Mouse (Mus musculus) mature B cell (primary cell): ENCODE measurements around the gene Ccin.

ENCODE experiments used
- in situ Hi-C: fragments of 300-500 bp; cut with MboI; formaldehyde crosslinking; loops from 2 replicates; pipeline ENCODE4 v1.14.3; 2019

Ccin gene

DNA sequence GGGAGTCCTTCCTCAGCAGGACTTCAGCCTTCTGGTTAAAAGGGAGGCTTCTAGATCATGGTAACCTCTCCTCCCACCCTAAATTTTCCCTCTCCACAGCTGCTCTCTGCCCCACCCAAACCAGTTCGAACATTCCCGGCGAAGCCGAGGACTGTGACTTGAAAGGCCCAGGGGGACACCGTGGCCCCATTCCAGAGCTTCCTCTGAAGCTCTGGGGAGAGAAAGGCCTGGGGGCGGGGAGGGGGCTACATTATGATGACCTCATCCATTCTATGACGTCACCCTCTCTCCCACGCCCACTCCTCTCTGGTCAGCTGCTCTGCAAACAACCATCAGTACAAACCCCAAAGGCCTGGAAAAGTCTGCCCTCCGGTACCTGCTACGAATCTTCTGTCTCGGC is at the start of gene Ccin:
Ccin (plus strand) TSS at position 303 of the 400 bp plus-strand sequence.
- in situ Hi-C loops, result loop anchor here (5.0 kb wide), 1 partner anchor 61 kb away; no protein-coding TSS in a partner anchor

DNA sequence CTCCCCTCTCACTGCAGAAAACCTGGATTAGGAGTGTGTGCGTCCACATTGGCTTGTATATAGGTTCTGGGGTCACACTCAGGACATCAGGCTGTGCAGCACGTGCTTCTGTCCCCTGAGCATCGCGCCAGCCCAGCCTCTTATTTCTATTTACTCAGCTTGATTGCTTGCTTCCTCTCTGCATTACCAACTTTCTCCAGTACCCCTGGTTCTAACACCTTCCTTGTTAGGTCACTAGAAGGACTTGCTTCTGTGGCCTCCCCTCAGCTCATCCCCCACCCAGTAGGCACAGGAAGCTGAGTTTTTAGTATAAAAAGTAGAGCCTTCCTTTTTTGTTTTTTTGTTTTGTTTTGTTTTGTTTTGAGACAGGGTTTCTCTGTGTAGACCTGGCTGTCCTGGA is 47.1 kb upstream of the Ccin start:
- in situ Hi-C loops, result no loop called here

DNA sequence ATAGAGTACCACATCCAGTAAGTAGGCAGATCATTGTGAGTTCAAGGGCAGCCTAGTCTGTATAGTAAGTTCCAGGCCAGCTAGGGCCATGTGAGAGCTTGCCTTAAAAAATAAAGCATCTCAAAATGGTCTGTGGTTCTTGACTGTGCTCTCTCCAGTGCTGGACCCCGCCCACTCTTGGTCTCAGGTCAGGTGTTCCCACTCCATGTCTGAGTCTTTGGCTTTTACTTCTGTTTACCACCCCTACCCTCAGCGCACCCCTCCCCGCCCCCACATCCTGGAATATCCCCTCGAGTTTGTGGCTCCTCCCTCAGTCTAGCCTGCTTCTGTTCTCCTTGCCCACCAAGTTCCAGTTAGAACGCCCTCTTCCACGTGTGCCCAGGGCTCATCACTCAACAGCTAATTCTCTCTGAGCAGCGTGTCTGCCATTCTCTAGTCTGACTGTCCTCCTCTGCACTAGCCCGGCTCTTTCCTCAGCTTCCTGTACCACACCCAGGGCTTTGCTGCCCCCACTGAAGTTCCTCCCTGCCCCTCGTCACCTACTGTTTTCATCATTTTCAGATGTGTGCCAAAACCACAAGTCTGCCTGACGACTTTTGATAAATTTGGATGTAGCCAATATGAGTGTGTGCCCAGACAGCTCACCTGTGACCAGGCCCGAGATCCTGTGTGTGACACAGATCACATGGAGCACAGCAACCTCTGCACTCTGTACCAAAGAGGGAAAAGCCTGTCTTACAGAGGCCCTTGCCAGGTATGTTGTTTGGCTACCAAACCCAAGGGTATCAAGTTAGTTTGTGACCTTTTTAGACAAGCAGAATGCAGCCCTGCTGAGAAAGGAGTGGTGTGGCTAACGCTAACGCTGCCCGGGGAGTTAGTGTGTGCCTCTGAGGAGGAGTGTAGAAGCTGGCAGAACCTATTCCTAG is 46.3 kb upstream of the Ccin start:
- in situ Hi-C loops, result no loop called here

DNA sequence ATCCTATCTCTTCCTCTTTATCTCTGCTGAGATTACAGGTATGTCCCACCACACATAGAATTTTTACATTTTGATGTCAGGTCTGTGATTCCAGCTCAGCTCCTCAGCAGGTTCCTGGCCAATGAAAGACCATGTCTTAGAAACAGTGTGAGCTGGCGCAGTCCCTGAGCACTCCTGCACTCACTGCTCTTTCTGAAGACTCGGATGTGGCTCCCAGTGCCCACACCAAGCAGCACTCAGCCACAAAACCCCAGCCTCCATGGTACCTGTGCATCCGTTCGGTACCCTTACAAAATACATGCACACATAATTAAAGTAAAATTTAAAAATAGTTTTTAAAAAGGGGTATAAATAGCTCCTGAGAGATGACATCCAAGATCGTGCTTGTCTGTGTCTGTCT is 42.0 kb upstream of the Ccin start:
- in situ Hi-C loops, result no loop called here

DNA sequence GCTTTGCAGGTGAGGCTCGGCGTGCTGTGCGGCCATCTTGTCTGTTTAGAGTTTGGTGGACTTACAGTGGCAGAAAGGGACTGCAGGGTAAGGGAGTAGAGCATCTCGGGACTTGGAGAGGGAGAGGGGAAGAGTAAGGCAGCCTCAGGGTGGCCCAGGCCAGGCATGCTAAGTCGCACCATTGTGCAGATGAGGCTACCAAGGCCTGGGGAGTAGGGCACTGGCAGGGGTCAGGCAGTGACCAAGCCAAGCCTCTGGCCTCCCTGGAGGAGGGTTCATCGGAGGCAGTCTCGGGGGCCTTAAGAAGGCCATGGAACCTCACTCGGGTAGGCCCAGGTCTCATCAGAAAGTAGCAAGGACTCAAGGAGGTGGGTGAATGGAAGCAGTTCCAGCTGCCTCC is 40.9 kb upstream of the Ccin start:
- in situ Hi-C loops, result no loop called here

DNA sequence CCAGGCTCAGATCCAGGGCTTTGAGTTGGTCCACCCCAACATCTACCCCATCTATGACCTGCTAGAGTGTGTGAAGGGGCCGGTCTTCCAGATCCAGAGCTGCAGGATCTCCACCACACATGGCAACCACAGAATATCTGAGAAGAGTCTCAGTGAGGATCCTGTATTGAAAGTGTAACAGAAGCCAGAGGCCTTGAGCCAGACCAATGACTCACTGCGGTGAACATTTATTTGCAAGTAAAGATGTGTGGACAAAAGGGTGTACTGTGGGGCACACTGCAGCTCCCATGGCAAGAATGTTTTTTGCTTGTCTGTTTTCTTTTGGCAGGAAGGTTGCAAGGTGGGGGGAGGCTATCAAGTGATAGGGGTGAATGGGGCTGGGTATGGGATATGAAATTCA is 35.7 kb upstream of the Ccin start:
- in situ Hi-C loops, result no loop called here

DNA sequence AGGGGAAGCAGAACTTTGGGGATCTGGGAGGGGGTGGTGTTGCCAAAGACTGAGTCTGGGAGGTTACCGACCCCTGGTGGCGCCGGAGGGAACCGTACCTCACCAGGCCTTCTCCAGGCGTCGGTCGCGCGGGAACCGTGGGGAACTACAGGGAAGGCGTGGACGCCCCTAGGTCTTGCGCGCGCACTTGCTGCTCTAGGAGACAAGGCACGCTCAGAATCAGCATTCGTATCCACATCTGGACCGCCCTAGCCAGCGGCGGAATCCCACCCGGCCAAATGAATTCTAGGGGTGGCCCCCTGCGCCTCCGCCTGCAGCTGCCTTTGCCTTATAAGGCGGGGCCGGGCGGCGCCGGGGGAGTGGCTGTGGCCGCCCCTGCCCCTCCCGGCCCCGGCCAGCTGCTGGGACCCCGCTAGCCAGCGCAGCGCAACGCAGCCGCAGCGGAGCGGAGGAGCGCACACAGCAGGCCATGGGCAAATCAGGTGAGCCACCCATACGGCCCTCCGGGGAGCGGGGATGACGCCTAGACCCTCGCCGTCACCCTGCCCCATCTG is 25.9 kb upstream of the Ccin start, which contains the start of gene Glipr2:
Glipr2 (plus strand) TSS at position 110 of the 554 bp plus-strand sequence.
- in situ Hi-C loops, result no loop called here

DNA sequence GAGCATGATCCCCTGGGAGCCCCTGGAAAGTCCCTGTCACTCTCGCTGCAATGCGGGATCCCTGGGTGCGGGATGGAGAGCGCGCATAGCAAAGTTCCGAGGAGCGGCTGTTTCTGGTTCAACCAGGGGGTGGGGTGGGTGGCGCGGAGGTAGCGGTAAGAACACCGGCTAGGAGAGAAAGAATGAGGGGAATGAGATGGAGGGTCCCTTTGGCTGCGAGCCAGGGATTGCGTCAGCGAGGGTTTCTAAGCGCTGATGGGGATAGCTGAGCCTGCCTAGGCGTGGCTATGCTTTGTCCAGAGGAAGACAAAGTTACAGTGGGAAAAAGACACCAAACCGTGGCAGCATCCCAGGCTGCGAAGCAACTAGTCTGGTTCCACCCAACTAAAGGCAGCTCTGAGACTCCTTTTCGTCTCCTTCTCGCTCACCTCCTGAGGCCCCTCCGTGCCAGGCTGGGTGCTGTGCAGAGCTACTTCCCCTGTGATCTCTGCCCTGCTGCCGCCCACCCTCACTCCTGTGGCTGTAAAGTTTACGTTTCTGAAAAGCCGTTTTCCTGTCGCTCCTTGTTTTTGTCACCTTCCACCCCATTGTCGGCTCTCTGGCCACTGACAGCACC is 25.3 kb upstream of the Ccin start:
- in situ Hi-C loops, result no loop called here

DNA sequence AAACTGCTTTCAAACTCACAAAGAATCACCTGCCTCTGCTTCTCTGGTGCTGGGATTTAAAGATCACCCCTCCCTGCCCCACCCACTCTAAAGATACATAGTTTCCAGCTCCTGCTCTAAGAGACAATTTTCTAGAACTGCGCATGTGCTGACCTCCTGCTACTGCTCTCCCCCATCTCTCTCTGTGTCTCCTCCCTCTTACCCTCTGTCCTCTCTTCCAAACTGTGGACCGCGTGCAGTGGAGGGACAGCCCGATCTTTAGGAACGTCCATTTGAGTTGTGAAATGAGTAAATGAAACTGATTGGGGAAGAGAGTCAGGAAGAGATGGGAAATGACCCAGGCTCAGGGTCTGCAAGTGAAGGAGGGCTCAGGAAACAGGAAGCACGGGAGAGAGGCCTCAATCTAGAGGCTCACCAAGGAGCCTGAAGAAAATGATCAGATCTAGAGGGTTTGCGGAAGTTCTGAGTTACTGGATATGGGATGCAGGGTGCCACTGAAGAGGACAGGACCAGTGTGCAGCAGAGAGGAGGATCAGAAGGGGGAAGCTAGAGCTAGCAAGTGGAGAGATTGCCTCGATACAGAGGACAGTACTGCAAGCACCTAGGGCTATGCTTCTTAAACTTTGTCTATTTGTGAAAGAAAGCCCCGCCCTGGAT is 23.6 kb upstream of the Ccin start:
- in situ Hi-C loops, result no loop called here

DNA sequence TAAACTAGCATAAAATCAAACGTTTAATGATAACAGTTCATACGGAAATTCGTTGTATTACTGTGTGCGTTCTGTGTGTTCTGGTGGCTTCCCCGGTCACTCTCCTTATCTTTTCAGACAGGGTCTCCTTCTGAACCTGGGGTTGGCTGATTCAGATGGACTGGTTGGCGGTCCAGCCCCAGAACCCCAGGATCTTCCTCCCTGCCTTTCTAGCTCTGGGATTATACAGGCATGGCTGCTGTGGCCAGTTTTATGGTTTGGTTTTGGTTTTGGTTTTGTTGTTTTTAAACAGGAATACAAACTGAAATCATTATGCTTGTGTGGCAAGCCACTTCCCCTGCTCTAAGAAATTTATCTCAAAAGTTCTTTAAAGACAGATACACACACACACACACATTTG is 23.1 kb upstream of the Ccin start:
- in situ Hi-C loops, result no loop called here

DNA sequence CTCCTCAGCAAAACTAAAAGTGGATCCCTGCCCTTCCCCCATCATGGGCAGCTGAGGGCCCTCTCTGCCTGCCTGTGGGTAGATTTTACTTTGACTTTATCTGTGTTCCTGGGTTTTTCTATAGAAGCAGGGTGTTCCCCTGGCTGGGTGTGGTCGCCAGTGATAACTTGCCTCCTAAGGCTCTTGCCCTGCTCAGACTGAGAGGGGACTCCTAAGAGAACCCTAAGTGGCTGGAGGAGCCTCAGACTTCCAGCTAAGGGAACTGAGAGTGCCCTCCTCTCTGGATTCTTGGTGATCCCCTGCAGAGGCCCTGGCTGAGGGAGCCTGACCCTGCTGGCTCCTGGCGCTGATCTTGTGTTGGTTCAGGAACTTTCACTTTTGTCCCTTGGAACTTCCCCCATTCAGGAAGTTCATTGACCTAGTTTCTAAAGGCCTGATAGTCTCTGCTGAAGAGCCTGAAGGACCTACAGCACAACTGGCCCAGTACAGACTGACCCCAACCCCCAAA is 18.9 kb upstream of the Ccin start:
- in situ Hi-C loops, result no loop called here

DNA sequence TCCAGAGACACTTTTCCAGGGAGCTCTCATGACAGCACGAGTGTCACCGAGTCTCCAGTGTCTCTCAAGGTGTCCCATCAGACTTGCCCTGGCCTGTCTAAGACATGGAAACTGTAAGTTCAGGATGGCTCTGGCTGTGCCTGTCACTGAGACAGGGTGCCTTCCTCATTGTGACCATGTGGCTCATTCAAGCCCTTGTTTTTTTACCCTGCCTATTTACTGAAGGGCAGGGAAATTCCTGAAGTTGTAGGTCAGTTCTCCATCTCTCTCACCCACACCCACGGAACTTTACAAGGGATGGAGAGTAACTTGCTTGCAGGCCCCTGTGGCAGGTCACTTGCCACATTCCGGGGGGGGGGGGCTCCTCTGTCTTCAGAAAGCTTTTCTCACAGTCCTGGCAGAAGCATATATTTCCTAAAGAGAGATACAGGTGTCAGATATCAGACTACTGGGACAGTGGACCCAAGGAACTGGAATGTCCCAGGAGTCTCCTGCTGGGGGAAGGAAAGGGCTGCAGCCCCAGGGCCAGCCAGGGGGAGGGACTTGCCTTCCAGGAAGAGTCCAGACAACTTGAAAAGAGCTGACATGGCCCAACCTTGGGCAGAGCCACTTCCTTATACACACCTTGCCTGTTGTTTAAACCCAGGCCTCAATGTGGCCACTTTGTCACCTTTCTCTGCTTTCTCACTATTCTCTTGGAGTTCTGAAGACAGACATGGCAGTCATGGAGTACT is 18.2 kb upstream of the Ccin start:
- in situ Hi-C loops, result no loop called here

DNA sequence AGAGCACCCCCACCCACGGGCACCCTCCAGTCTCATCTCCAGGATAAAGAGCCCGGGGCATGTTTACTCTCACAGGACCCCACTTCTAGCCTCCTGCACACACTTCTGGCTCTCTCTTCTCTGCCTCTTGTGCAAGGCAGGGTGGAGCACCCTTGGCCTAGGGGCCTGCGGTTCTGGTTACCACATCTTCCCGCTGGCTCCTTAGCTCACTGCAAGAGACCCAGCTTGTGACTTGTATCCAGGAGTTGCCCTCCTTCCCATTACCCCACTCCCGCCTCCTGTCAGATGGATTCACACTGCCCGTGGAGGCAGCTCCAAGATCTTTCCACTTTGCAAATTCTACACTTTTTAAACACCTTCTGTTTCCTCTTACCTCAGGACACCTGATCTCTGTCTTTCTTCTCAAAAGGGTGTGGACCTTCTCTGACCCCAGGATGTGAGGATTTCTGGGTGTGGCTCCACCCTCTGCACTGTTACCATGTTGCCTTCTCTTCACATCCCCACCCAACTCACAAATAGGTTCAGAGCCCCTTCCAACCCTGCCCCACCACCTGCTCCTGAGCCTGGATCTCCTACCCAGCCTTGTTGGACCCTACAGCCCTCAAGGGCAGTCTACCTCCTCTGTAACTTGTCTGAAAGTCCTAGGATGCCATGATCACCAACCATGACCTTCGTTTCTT is 17.3 kb upstream of the Ccin start:
- in situ Hi-C loops, result no loop called here

DNA sequence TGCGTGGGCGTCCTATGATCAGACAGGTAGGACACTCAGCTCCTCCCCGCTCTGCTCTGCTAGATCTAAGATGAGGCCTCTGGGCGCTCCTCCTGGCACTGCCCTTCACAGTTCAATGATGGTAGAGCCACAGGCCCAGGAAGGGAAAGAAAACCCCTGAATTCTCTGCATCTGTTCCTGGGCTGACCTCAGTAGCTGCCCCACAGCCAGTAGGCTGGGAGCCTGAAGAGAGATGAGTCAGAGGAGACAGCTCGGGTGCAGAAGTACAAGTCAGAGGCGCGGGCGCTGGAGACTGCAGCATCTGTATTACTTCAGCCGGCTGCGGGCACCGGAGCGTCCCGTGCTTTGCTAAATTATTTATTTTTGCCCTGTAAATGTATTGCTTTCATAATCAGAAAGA is 14.6 kb upstream of the Ccin start:
- in situ Hi-C loops, result no loop called here

DNA sequence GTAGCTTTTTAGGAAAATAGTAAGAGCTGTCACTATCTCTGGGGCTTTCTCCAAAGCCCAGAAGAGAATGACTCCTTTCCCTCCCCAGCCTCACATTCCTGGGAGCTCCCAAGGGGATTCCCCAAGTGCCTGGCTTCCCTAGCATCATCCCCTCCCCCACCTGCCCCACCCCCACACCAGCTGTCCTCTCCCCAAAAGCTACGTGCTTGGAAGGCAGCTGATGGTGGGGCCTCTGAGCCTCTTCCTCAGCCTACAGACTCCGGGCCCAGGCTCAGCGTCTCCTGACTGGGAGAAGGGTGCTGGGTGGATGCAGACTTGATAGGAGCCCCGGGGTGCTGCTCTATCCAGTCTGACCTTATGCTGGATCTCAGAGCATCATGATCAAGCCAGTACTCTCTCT is 13.9 kb upstream of the Ccin start:
- in situ Hi-C loops, result no loop called here

DNA sequence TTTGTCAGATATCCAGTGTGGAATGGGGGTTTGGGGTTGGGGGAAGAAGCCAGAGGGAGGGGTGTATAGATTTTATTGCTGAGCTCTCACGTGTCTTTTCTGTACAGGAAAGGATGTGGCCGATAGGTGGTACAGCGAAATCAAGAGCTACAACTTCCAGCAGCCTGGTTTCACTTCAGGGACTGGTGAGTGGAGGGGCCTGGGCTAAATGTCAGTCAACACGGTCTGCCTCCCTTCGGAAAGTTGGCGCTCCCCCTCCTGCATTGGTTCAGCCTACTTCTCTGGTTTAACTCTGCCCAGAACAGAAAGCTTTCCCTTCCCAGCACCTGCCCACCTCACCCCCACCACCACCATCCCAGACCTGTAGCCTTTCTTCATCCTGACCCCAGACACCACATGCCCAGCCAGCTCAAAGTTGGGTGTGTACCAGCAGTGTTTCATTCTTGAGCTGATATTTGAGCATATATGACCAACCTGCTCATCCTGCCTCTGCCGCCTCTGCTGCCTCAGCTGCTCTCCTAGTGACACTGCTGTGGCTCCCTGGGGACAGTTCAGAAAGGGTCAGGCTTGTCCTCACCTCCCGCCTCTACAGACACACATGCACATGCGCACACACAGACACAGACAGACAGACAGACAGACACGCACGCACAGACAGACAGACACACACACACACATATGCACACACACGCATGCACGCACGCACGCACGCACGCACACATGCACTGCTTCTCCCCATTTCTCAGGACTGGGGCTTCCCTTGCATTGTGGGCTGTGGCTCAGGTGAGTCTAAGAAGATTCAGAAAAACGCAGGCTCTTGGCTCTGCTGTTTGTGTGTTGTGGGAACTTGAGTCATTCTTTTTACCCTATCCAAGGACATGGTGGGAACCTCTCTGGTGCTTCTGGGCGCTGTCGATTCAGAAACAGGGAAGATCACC is 12.6 kb upstream of the Ccin start:
- in situ Hi-C loops, result no loop called here

DNA sequence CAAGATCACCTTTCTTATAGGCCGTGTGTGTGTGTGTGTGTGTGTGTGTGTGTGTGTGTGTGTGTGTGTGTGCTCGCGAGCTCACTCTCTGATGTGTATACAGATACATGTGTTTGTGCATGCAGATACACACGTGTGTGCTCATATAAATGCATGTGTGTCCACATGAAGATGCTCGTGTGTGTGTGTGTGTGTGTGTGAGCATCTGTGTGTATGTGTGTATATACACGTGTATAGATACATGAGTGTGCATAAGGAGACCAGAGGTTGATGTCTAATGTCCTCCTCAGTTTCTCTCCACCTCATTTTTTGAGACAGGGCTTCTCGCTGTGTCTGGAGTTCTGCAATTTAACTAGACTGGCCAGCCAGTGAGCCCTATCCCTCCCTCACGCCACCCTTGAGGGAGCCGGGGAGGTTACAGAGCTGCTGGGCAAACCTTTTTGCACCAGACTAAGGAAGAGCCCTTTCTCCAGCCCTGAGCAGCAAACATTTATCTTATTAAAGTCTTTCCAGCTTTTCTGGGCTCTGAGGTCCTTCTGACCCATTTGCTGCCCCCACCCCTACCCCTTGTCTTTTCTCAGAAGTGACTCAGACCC is 11.6 kb upstream of the Ccin start:
- in situ Hi-C loops, result no loop called here

DNA sequence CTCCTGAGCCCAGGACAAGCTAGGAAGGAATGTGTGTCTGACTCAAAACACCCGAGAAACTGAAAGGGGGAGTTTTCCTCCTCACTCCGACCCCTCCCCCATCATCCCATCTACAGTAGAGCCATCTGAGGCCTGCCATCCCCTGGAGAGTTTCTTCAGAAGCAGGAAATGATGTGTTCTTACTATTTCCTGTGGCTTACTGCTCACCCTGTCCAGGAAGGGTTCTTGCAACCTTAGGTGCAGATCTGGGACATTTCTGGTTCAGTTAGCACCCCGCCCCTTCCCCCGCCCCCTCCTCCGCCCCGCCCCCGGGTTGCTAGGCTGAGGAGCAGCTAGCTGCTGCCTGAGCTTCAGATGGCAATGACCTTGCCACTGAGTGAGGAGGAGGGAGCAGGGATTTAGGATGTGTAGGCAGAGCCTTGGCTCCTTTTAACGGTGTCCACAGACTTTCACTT is 11.1 kb upstream of the Ccin start:
- in situ Hi-C loops, result no loop called here

DNA sequence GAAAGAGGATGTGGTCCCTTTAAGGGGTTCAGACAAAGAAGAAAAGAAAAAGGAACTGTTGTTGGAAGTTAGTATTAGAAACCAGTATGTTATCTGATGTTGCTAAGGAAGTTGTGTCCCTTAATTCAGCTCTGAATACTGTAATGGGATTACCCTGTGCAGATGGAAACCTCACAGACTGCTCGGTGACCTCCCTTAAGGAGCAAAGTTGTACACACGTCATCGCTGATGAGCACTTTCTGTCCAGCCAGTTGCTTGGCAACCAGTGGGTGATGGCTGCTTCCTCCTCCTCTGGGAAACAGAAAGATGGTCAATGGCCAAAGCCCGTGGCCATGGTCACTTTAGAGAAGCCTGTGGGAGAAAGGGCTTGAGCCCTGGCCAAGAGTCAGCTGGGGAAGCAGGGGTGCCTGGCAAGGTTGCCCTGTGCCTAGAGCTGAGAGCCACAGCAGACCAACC is 9.7 kb upstream of the Ccin start:
- in situ Hi-C loops, result no loop called here
